Mouse (Mus musculus) c-Kit-positive CD71-positive TER-119-positive erythroid progenitor cells, embryonic 14.5 days (primary cell): Measurements from ENCODE around the gene Vmn2r67.
"Not testable (repeated sequence)": the region's sequence is repeated elsewhere in the genome, so short reads cannot be mapped to it uniquely, and the experiment has no call there.

ENCODE experiments used
- DNase-seq: peaks from one replicate; pipeline ENCODE4 v3.0.0-alpha.2; 2013; ENCODE audit warnings: low spot score

Gene Vmn2r67

DNA sequence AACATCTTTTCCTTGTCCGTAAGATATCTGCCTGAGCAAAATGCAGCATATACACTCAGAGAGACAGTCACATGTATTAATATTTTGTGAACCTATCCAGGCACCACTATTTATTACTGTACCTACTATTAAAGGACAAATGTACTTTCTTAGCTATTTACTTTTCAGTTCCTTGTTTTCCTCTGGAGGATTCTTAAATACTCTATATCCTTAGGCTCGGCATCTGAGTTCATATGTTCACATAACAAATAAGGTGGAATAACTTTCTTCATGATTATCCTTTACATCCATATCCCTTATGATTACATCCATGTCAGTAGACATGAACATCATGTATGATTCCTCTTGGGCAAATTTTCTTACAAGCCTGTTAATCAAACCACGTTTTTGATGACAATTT lies at the start of gene Vmn2r67:
Vmn2r67 (minus strand) TSS at position 101 of the 400 bp plus-strand sequence.
- no peak for DNase-seq

DNA sequence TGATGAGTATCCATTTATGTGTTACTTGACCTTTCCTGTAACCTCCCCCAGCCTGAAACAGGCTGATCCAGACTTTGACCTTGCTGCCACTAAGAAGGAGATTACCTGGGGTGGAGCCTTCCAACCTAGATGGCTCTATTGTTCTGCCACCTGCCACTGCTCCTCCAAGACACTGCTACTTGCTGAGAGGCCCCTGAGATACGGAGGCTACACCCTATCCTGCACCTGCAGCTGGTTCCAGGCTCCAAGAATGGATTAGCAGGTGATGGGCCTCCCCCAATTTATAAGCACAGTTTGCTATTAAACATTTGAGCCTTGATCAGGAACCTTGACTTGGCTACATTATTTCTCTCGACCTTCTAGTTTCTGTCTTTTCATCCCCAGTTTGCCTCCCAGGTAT lies 51.3 kb downstream of the Vmn2r67 start:
- DNase-seq, result not testable (repeated sequence)
